Mouse (Mus musculus) embryo, embryonic 9.5 days (tissue): ENCODE data around the gene Ctdsp2.

Source experiments
- DNase-seq: peaks from one replicate; pipeline ENCODE4 v3.0.0-alpha.2; 2017; ENCODE audit errors: extremely low spot score

The Ctdsp2 gene

DNA sequence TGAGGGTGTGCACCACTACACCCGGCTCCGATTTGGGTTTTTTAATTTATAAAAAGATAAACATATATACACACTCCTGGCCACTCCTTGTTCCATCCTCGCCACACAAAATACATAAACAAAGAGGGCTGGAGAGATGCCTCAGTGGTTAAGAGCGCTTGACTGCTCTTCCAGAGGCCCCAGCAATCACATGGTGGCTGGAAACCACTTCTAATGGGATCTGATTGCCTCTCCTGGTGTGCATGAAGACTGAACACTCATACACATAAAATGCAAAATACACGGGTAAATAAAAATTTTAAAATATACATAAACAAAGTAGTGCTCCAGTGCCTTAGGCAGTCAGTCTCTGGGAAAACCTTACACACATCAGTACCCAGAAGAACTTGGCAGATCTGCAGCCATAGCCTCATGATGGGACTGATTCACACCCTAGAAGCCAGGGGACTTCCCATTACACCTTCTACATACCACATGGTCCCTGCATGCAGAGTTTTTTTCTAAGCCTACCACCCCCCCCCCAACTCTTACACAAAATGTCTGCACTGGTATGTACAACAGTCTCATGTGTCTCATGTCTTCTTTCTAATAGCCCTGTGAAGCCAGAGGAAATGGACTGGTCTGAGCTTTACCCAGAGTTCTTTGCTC lies 64.1 kb downstream of the Ctdsp2 start:
- DNase-seq, result no peak

DNA sequence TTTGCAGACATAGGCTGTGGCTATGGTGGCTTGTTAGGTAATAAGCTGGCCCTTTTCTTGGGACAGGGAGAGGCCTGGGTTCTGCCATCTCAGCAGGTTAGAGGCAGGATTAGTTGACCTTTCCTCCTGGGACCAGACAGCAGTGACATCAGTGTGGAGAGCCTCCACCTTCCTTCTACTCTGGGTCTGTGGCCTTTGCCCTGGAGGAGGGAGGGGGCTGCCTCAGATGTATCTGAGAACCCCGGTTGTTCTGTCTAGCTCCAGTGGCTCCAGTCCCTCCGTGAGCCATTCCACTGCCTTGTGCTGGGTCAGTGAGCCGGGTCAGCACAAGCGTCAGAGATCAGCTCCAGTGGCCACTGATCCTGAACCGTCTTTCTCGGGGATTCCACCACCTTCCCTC lies 64.7 kb downstream of the Ctdsp2 start:
- no peak for DNase-seq

DNA sequence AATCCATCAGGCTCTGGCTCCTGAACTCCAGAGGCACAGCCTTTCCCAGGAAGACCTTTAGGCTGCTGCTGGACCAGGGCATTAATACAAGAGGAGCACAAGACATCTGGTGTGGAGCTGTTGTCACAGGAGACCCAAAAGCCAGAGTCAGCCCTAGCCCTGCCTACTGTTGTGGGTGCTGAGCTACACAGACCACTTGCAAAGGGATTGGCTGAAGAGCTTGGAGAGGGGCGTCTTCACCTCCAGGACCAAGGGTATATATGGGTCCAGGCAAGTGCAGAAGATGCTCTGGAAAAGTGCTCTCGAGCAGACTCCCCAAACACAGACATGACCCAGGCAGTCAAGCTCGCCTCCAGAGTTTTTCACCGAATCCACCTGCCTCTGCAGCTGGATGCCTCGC lies 69.4 kb downstream of the Ctdsp2 start, which contains the start of gene Cyp27b1:
TSS of gene Cyp27b1 (plus strand) at position 297 of the 400 bp plus-strand sequence.
- DNase-seq, result no peak

DNA sequence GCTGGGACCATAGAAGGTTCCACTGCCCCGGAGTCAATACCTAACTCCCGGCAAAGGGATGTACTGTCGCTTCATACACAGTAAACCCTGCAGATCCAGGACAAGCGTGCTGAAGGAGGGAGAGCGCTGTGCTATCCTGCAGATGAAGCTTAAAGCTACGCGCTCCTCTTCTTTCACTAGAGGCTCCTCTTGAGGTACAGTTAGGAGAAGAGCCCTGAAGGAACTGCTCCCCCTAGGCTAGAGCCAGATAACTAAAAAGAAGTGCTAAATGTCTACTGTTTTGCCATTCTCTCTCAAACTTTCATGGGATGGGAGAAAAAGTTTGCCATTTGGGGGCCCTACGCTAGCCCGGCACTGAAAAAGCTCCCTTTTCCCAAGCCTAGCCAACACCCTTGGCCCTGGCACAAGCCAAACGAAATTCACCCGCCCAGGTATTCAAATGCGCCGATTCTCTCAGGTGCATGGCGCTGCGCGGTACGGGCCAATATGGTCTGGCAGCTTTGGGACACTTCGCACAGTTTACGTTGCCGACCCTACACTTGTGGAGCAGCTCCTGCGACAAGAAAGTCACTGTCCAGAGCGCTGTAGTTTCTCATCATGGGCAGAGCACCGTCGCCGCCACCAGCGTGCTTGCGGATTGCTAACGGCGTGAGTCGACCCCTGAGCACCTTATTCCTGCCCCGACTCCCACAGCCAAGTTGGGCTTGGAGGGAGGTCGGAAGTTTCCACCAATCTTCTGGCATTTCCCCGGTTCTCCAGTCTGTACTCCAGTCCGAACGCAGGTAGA lies 70.3 kb downstream of the Ctdsp2 start:
- DNase-seq, result no peak
